Comparison of ENCODE assay signal across 14 mouse cellular contexts in genomic region chr8:3353811-3354442, GRCm38 (mm10). TPM values are rescaled to one million over a fixed set of nuclear protein-coding genes. Genes with fewer than 3 reads are reported as not detected.
A peak's percentile ranks its signal among the peaks of the same experiment; 100 is the strongest.
DNase-seq lines count a peak whose midpoint lies in the region; ATAC-seq and TF ChIP-seq lines count a peak whose summit lies in the region.
"Had no signal": no experiment of that assay in that cellular context is flagged by ENCODE, and none has a peak within 500 bp of the region (broad histone marks: within the 10 kb centered on the region; RNA-seq: fewer than 3 reads in every experiment).

No protein-coding gene starts in this region.

- no peak overlapping the region for H3K27ac ChIP-seq in lung, embryonic 15.5 days
- peak overlapping the region; percentile 29; the same call in 1 of the 2 replicates for H3K27ac ChIP-seq in liver, embryonic 13.5 days
- no peak overlapping the region for H3K27ac ChIP-seq in layer of hippocampus, adult 2 months
- H3K27ac ChIP-seq: kidney, postnatal 0 days; limb, embryonic 13.5 days had no signal

- H3K4me3 ChIP-seq in lung, embryonic 15.5 days: no peak overlapping the region
- H3K4me3 ChIP-seq in liver, embryonic 13.5 days (replicated peaks): peak overlapping the region; percentile 20
- H3K4me3 ChIP-seq in layer of hippocampus, adult 2 months: no peak overlapping the region
- H3K4me3 ChIP-seq: limb, embryonic 13.5 days had no signal

- TF ChIP-seq CTCF in layer of hippocampus, adult 2 months (conservative IDR thresholded peaks at IDR 0.05): no peak

- ATAC-seq in lung, embryonic 15.5 days (ENCODE audit: borderline replicate concordance, extremely low read depth, low FRiP score, low TSS enrichment): no peak
- no peak for ATAC-seq in liver, embryonic 13.5 days (ENCODE audit: low read depth)
- ATAC-seq: hindbrain, embryonic 16.5 days had no signal

- H3K36me3 ChIP-seq in lung, embryonic 15.5 days: no peaks in the 10 kb centered on the region
- no peaks in the 10 kb centered on the region for H3K36me3 ChIP-seq in liver, embryonic 13.5 days
- H3K36me3 ChIP-seq: limb, embryonic 13.5 days had no signal

- DNase-seq in lung, postnatal 25 days (ENCODE audit: low spot score): no peak
- no peak for DNase-seq in liver, embryonic 13.5 days
- DNase-seq in spleen, postnatal 10 days (ENCODE audit: low spot score in 2 of 2): peak; percentile 16 to 24
- peak; percentile 54 for DNase-seq in thymus, postnatal 4 days
- DNase-seq in layer of hippocampus, adult 2 months (ENCODE audit: low spot score in 2 of 2): no peak
- DNase-seq in testis, postnatal 14 days (ENCODE audit: low spot score): no peak
- DNase-seq: cerebellum, adult 2 months; retina, postnatal 1 day had no signal

- no peak overlapping the region for H3K9ac ChIP-seq in lung, embryonic 15.5 days
- H3K9ac ChIP-seq in liver, embryonic 13.5 days: no peak overlapping the region
- H3K9ac ChIP-seq: limb, embryonic 13.5 days had no signal

- WGBS in lung, embryonic 15.5 days: 52% methylated on average over 6 of the region's 6 CpGs
- 34% methylated on average over 6 of the region's 6 CpGs for WGBS in liver, embryonic 13.5 days (ENCODE audit: insufficient replicate concordance)

- peaks cover 14% of the 10 kb centered on the region for H3K4me1 ChIP-seq in lung, embryonic 15.5 days
- peaks cover 30% of the 10 kb centered on the region for H3K4me1 ChIP-seq in liver, embryonic 13.5 days (replicated peaks)
- H3K4me1 ChIP-seq: limb, embryonic 13.5 days had no signal

- no peaks in the 10 kb centered on the region for H3K9me3 ChIP-seq in lung, embryonic 15.5 days
- H3K9me3 ChIP-seq in liver, embryonic 13.5 days (replicated peaks): no peaks in the 10 kb centered on the region
- H3K9me3 ChIP-seq: limb, embryonic 13.5 days had no signal

- no peaks in the 10 kb centered on the region for H3K27me3 ChIP-seq in lung, embryonic 15.5 days
- no peaks in the 10 kb centered on the region for H3K27me3 ChIP-seq in liver, embryonic 13.5 days
- H3K27me3 ChIP-seq: limb, embryonic 13.5 days had no signal

- 0 out of 2 replicates have a peak overlapping the region, but pooled peaks have one; percentile 18 for H3K4me2 ChIP-seq in lung, embryonic 15.5 days
- H3K4me2 ChIP-seq in liver, embryonic 13.5 days: peak overlapping the region; percentile 26; the same call in 1 of the 2 replicates
- H3K4me2 ChIP-seq: limb, embryonic 13.5 days had no signal

RNA-seq across cellular contexts. Expression of gene A430078G23Rik, which starts 0.7 kb away (rescaled TPM):
- 0.08 and 0.59 TPM in 2 replicates for polyA plus RNA-seq in lung, embryonic 15.5 days (2015; fragmentation: Nextera tagmentation; extraction: Ambion mirVana)
- 0.53 and 0.62 TPM in 2 replicates for polyA plus RNA-seq in liver, embryonic 13.5 days (2015; fragmentation: Nextera tagmentation; extraction: Ambion mirVana)
- total RNA-seq in layer of hippocampus, adult 2 months (2021): not detected
- polyA plus RNA-seq: cerebellum, adult 2 months; heart, embryonic 14.5 days; hindbrain, embryonic 16.5 days; neural tube, embryonic 11.5 days had no signal

RNA-seq across cellular contexts. Expression of gene Arhgef18, which starts 38.9 kb away (rescaled TPM):
- 6.7 and 7.8 TPM in 2 replicates for polyA plus RNA-seq in lung, embryonic 15.5 days (2015; fragmentation: Nextera tagmentation; extraction: Ambion mirVana)
- polyA plus RNA-seq in liver, embryonic 13.5 days (2015; fragmentation: Nextera tagmentation; extraction: Ambion mirVana): 2.2 and 2.3 TPM in 2 replicates
- 10 to 100 TPM; 43.7 to 46.7 TPM for total RNA-seq in layer of hippocampus, adult 2 months (2021)

Comparison
In these comparisons a context has a peak if more than half of its experiments do, and no peak if none do; other contexts are left out.
1. DNase-seq: peak in spleen, postnatal 10 days (2 of 2) and thymus, postnatal 4 days (single experiment); none in lung, postnatal 25 days (single experiment), liver, embryonic 13.5 days (single experiment), layer of hippocampus, adult 2 months (0 of 2) and testis, postnatal 14 days (single experiment).